Mouse (Mus musculus) activated CD4-positive, CD25-positive, alpha-beta regulatory T cell, adult 9 weeks (primary cell): ENCODE results near the gene Twf2. TPM values are rescaled to one million over a fixed set of nuclear protein-coding genes. Genes with fewer than 3 reads are reported as not detected.

ENCODE experiments used
- polyA plus RNA-seq: library from polyadenylated mRNA; unstranded; fragments of 100-300 nt; shearing (Covaris generic); gene quantifications from one replicate; pipeline ENCODE4 v1.2.1, GENCODE M21; 2017

Twf2 gene
- polyA plus RNA-seq, result 342 TPM

GRCm38 (mm10) chr9:106202819-106203636 is at the start of gene Twf2:
Twf2 (plus strand) TSS chr9:106203108.

GRCm38 (mm10) chr9:106158037-106158491 is 44.8 kb upstream of the Twf2 start, which contains the start of gene Glyctk:
Glyctk (minus strand) TSS chr9:106158138.

DNA sequence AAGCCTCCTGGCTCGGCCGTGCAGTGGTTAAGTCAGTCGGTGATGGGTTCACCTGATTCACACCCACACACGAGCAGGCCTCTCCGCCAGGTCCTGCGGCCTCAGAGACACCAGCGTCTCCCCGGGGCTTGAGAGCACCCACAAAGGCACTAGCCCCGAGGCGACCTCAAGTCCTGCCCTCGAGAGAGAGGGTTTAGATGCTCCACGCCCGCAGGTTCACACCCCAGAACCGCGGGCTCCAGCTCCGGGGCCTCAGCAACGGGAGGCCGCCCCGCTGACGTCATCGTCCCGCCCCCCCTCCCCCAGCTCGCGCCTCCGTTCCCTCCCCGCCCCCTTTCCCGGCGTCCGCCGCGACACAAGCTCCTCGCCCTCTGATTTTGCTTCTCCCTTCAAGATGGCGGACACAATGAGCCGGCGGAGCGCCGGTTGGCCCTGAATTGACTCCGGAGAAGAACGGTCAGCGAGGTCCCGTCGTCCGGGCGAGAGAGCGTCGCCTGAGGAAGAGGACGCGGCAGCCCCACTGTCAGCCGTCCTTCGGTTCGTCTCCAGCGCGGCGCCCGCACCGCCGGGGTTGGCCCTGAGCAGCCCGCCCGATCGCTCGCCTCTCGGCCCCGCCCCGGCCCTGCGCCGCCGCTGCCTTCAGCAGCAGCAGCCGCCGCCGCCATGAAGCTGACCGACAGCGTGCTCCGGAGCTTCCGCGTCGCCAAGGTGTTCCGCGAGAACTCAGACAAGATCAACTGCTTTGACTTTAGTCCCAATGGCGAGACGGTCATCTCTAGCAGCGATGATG is 32.2 kb upstream of the Twf2 start, which contains the start of gene Wdr82:
TSS of gene Wdr82 (plus strand) at position 373 of the 790 bp plus-strand sequence.

GRCm38 (mm10) chr9:106199535-106200272 is 3.2 kb upstream of the Twf2 start, which contains the start of gene Ppm1m:
Ppm1m (minus strand) TSS chr9:106199746.

DNA sequence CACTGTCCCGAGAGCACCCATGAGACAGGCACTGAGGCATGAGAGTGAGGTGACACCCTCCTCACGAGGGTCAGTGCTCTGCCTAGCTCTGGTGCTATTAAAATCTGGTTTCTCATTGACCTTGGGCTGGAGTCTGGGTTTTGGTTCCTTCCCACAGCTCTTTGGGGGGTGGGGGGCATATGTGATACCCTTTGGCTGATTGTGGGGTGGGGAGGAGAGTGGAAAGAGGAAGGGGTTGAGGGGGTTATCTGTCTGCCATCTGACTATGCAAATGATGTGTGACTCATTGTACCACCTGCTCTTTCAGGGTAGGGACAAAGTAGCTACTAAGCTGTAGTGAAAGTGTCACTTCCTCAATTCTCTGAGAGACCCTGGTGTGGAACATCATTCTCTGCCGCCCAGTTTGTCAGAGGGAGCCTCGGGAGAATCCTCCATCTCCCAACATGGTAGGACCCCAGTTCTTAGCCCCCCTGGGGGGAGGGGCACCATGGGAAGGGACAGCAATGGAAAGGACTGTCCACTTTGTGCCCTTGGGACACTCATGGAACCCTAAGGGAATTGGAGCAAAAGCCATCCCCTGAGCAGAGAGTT is 19.4 kb downstream of the Twf2 start, which contains the start of gene Tlr9:
TSS of gene Tlr9 (plus strand) at position 338 of the 591 bp plus-strand sequence.

Other genes with a start within 250 kb of the Twf2 start
- gene Col6a5, start 242.5 kb upstream of the Twf2 start, polyA plus RNA-seq, result not detected
- not detected for gene Col6a4, start 106.3 kb upstream of the Twf2 start, polyA plus RNA-seq
- 7.4 TPM for gene Glyctk, start 45.0 kb upstream of the Twf2 start, polyA plus RNA-seq
- 43.8 TPM for gene Wdr82, start 32.2 kb upstream of the Twf2 start, polyA plus RNA-seq
- gene Ppm1m, start 3.4 kb upstream of the Twf2 start, polyA plus RNA-seq, result 16.7 TPM
- not detected for gene Tlr9, start 19.5 kb downstream of the Twf2 start, polyA plus RNA-seq
- gene Alas1, start 45.5 kb downstream of the Twf2 start, polyA plus RNA-seq, result 54.4 TPM
- gene Poc1a, start 78.0 kb downstream of the Twf2 start, polyA plus RNA-seq, result 6.9 TPM
- gene Dusp7, start 165.5 kb downstream of the Twf2 start, polyA plus RNA-seq, result 12.0 TPM
- 801 TPM for gene Rpl29, start 226.3 kb downstream of the Twf2 start, polyA plus RNA-seq
- gene Acy1, start 235.2 kb downstream of the Twf2 start, polyA plus RNA-seq, result 20.7 TPM
- gene Abhd14b, start 244.4 kb downstream of the Twf2 start, polyA plus RNA-seq, result 16.0 TPM
- gene Abhd14a, start 244.6 kb downstream of the Twf2 start, polyA plus RNA-seq, result 23.8 TPM